Mouse (Mus musculus) C2C12 (cell line): ENCODE measurements at regions not wholly inside any gene's neighbourhood (a gene's known extent, or its start where the extent isn't known, plus 50 kb on each side); places are given as distances from the start of the nearest gene placed in this dataset.

Source experiments
- CTCF ChIP-seq: IDR thresholded peaks from one replicate; pipeline ENCODE4 v1.5.1; 2011; ENCODE audit not compliant: control insufficient read depth, insufficient read depth, insufficient read length
- MAX ChIP-seq: IDR thresholded peaks from one replicate; pipeline ENCODE4 v1.6.1; 2011; ENCODE audit warnings: mild to moderate bottlenecking, control low read depth
- MYOG ChIP-seq: IDR thresholded peaks from one replicate; pipeline ENCODE4 v1.6.1; 2011; ENCODE audit not compliant: control insufficient read depth, insufficient read length; ENCODE audit errors: extremely low read depth
- USF1 ChIP-seq: IDR thresholded peaks from one replicate; pipeline ENCODE4 v1.6.1; 2011; ENCODE audit warnings: low read depth, mild to moderate bottlenecking, control low read depth, moderate library complexity

DNA sequence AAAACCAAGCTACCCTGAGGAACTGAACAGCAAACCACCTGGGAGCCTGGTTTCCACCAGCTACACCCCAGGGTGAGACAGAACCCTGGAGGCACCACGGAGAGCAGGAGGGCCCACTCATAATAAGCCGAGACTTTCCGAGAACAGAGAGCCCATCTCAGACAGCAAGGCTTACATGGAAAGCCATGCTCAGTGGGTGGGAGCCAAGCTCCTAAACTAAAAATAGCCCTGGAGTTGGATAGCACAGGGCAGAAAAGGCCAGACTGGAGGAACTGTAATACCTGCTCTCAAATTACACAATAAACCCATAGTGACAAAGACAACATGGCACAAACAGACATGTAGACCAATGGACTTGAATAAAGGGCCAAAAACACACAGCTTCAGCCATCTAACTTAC lies 69.9 kb downstream of the Fbxo4 start:
- TF ChIP-seq CTCF: no peak
- TF ChIP-seq USF1: no peak
- TF ChIP-seq MYOG: no peak
- TF ChIP-seq MAX: no peak
